Mouse (Mus musculus): ENCODE results near the gene Six4. TPM values are rescaled to one million over a fixed set of nuclear protein-coding genes. Genes with fewer than 3 reads are reported as not detected.
"Not testable (repeated sequence)": the region's sequence is repeated elsewhere in the genome, so short reads cannot be mapped to it uniquely, and the experiment has no call there.

The Six4 gene
- total and polyA plus RNA-seq, 2 experiments: 0.09 TPM; not detected in 1

DNA sequence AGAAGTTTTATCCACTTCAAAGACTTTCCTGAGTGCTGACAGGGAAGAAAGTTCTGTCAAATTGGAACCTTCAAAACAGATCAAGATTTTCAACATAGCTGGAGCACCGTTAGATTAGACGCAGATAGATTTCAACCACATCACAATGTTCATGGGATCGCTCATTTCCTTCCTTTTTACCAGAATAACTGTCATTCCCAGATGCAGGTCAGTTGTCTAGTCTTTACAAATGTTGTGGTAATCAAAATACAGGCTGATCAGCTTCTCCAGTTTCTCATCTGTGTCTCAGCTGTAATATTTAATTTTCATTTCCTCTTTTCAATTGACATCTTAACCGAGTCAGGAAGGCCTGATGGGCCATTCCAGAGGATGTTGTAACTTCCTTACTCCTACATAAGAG lies 29.5 kb downstream of the Six4 start:
- H3K79me2 ChIP-seq (ENCODE audit: control insufficient read depth, insufficient read depth, low read length): no peaks in the 10 kb centered on the region
- H3K27me3 ChIP-seq (ENCODE audit: control insufficient read depth, insufficient read depth, low read length): no peaks in the 10 kb centered on the region
- no peak for DNase-seq (ENCODE audit: extremely low read depth, low read depth, low spot score)
- 81% methylated on average over 4 of the region's 4 CpGs for WGBS
- no peak overlapping the region for H3K27ac ChIP-seq (replicated peaks; ENCODE audit: insufficient read depth, low read depth, low read length)
- no peak overlapping the region for H3K9ac ChIP-seq (ENCODE audit: low read depth, low read length)
- H3K36me3 ChIP-seq (ENCODE audit: control insufficient read depth, insufficient read depth, low read length): no peaks in the 10 kb centered on the region
- TF ChIP-seq CTCF (IDR thresholded peaks at IDR 0.05; ENCODE audit: low read depth, low read length) (no peak), POLR2A (IDR thresholded peaks at IDR 0.05; ENCODE audit: extremely low read depth, insufficient read depth, low read length) (no peak)
- no peaks in the 10 kb centered on the region for H3K4me1 ChIP-seq (ENCODE audit: control insufficient read depth, insufficient read depth, low read length)
- no peak overlapping the region for H3K4me3 ChIP-seq (ENCODE audit: insufficient read depth, low read depth, low read length)

DNA sequence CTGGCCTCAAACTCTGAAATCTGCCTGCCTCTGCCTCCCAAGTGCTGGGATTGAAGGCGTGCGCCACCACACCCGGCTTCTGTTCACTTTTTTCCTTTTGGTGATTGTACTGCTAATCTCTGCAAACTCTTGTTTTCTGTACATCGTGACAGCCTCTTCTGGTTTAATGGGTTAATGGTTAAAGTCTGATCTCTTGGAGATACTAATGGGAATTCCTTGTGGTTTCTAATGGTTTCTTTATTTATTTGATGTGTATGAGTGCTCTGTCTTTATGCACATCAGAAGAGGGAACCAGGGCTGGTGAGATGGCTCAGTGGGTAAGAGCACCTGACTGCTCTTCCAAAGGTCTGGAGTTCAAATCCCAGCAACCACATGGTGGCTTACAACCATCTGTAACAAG lies 31.4 kb downstream of the Six4 start:
- 92% methylated on average over 4 of the region's 4 CpGs for WGBS
- not testable (repeated sequence) for H3K79me2 ChIP-seq (ENCODE audit: control insufficient read depth, insufficient read depth, low read length); H3K27ac ChIP-seq (replicated peaks; ENCODE audit: insufficient read depth, low read depth, low read length); H3K4me3 ChIP-seq (ENCODE audit: insufficient read depth, low read depth, low read length); H3K27me3 ChIP-seq (ENCODE audit: control insufficient read depth, insufficient read depth, low read length); H3K9ac ChIP-seq (ENCODE audit: low read depth, low read length); H3K36me3 ChIP-seq (ENCODE audit: control insufficient read depth, insufficient read depth, low read length); DNase-seq (ENCODE audit: extremely low read depth, low read depth, low spot score); H3K4me1 ChIP-seq (ENCODE audit: control insufficient read depth, insufficient read depth, low read length)

GRCm38 (mm10) chr12:73060805-73061410 lies 52.3 kb downstream of the Six4 start:
- Histone ChIP-seq H3K4me3 (ENCODE audit: insufficient read depth, low read depth, low read length) (no peak overlapping the region), H3K36me3 (ENCODE audit: control insufficient read depth, insufficient read depth, low read length) (no peaks in the 10 kb centered on the region), H3K27me3 (ENCODE audit: control insufficient read depth, insufficient read depth, low read length) (peaks cover 2% of the 10 kb centered on the region; the same call in 1 of the 2 replicates), H3K79me2 (ENCODE audit: control insufficient read depth, insufficient read depth, low read length) (no peaks in the 10 kb centered on the region), H3K4me1 (ENCODE audit: control insufficient read depth, insufficient read depth, low read length) (no peaks in the 10 kb centered on the region), H3K9ac (ENCODE audit: low read depth, low read length) (no peak overlapping the region), H3K27ac (replicated peaks; ENCODE audit: insufficient read depth, low read depth, low read length) (no peak overlapping the region)
- 17% methylated on average over 9 of the region's 9 CpGs for WGBS
- DNase-seq (ENCODE audit: extremely low read depth, low read depth, low spot score): peak; percentile 67
- TF ChIP-seq POLR2A (IDR thresholded peaks at IDR 0.05; ENCODE audit: extremely low read depth, insufficient read depth, low read length): no peak
- TF ChIP-seq CTCF (IDR thresholded peaks at IDR 0.05; ENCODE audit: low read depth, low read length): no peak

GRCm38 (mm10) chr12:73057492-73057891 lies 55.8 kb downstream of the Six4 start:
- Histone ChIP-seq H3K27me3 (ENCODE audit: control insufficient read depth, insufficient read depth, low read length) (peaks cover 8% of the 10 kb centered on the region; the same call in 1 of the 2 replicates), H3K9ac (ENCODE audit: low read depth, low read length) (no peak overlapping the region), H3K4me3 (ENCODE audit: insufficient read depth, low read depth, low read length) (no peak overlapping the region), H3K36me3 (ENCODE audit: control insufficient read depth, insufficient read depth, low read length) (no peaks in the 10 kb centered on the region), H3K4me1 (ENCODE audit: control insufficient read depth, insufficient read depth, low read length) (peaks cover 3% of the 10 kb centered on the region; the same call in 1 of the 2 replicates), H3K27ac (replicated peaks; ENCODE audit: insufficient read depth, low read depth, low read length) (no peak overlapping the region), H3K79me2 (ENCODE audit: control insufficient read depth, insufficient read depth, low read length) (no peaks in the 10 kb centered on the region)
- WGBS: 90% methylated on average over 6 of the region's 6 CpGs
- no peak for DNase-seq (ENCODE audit: extremely low read depth, low read depth, low spot score)
- no peak for TF ChIP-seq POLR2A (IDR thresholded peaks at IDR 0.05; ENCODE audit: extremely low read depth, insufficient read depth, low read length)
- no peak for TF ChIP-seq CTCF (IDR thresholded peaks at IDR 0.05; ENCODE audit: low read depth, low read length)

DNA sequence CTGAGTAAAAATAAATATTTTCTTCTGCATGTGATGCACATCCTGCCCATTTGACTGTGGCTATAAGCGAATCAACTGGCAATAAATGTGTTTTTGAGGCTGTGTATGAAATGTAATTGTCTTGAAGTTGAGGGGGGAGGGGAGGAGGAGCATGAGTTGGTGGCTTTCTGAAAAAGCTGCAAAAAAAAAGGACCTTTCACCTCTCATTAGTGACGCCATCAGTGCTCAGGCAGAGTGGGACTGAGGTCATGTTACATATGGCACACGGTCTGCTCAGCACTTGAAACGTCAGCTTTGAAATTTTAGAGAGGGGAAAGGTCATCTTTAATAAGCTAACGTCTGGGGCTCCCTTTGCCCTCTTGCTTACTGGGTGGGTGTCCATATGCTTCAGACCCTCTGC lies 57.8 kb downstream of the Six4 start:
- DNase-seq (ENCODE audit: extremely low read depth, low read depth, low spot score): no peak
- H3K4me1 ChIP-seq (ENCODE audit: control insufficient read depth, insufficient read depth, low read length): peaks cover 3% of the 10 kb centered on the region; the same call in 1 of the 2 replicates
- no peak for TF ChIP-seq POLR2A (IDR thresholded peaks at IDR 0.05; ENCODE audit: extremely low read depth, insufficient read depth, low read length)
- TF ChIP-seq CTCF (IDR thresholded peaks at IDR 0.05; ENCODE audit: low read depth, low read length): no peak
- no peaks in the 10 kb centered on the region for H3K79me2 ChIP-seq (ENCODE audit: control insufficient read depth, insufficient read depth, low read length)
- H3K27ac ChIP-seq (replicated peaks; ENCODE audit: insufficient read depth, low read depth, low read length): no peak overlapping the region
- WGBS: 21% methylated on average over 5 of the region's 5 CpGs
- H3K36me3 ChIP-seq (ENCODE audit: control insufficient read depth, insufficient read depth, low read length): no peaks in the 10 kb centered on the region
- H3K9ac ChIP-seq (ENCODE audit: low read depth, low read length): no peak overlapping the region
- peaks cover 19% of the 10 kb centered on the region for H3K27me3 ChIP-seq (ENCODE audit: control insufficient read depth, insufficient read depth, low read length)
- no peak overlapping the region for H3K4me3 ChIP-seq (ENCODE audit: insufficient read depth, low read depth, low read length)

GRCm38 (mm10) chr12:73054576-73055185 lies 58.6 kb downstream of the Six4 start:
- TF ChIP-seq CTCF (IDR thresholded peaks at IDR 0.05; ENCODE audit: low read depth, low read length): no peak
- TF ChIP-seq POLR2A (IDR thresholded peaks at IDR 0.05; ENCODE audit: extremely low read depth, insufficient read depth, low read length): no peak
- 39% methylated on average over 15 of the region's 15 CpGs for WGBS
- no peak overlapping the region for H3K4me3 ChIP-seq (ENCODE audit: insufficient read depth, low read depth, low read length)
- H3K27me3 ChIP-seq (ENCODE audit: control insufficient read depth, insufficient read depth, low read length): peaks cover 27% of the 10 kb centered on the region
- no peaks in the 10 kb centered on the region for H3K36me3 ChIP-seq (ENCODE audit: control insufficient read depth, insufficient read depth, low read length)
- H3K4me1 ChIP-seq (ENCODE audit: control insufficient read depth, insufficient read depth, low read length): peaks cover 3% of the 10 kb centered on the region; the same call in 1 of the 2 replicates
- no peak overlapping the region for H3K9ac ChIP-seq (ENCODE audit: low read depth, low read length)
- H3K79me2 ChIP-seq (ENCODE audit: control insufficient read depth, insufficient read depth, low read length): no peaks in the 10 kb centered on the region
- no peak for DNase-seq (ENCODE audit: extremely low read depth, low read depth, low spot score)
- H3K27ac ChIP-seq (replicated peaks; ENCODE audit: insufficient read depth, low read depth, low read length): no peak overlapping the region
